Mouse (Mus musculus): ENCODE measurements around the gene Gtsf1. TPM values are rescaled to one million over a fixed set of nuclear protein-coding genes. Genes with fewer than 3 reads are reported as not detected.
"Not testable (repeated sequence)": the region's sequence is repeated elsewhere in the genome, so short reads cannot be mapped to it uniquely, and the experiment has no call there.

The Gtsf1 gene
- polyA plus RNA-seq, 1 experiment from 2014 or later: not detected

GRCm38 (mm10) chr15:103453551-103454218, 23.4 kb upstream of the Gtsf1 start, which contains the start of gene Nckap1l:
TSS of gene Nckap1l (plus strand) at chr15:103453794.
- Histone ChIP-seq H3K9me3 (replicated peaks; ENCODE audit: control insufficient read depth, low read length) (no peaks in the 10 kb centered on the region), H3K4me1 (ENCODE audit: control insufficient read depth, insufficient read depth, low read length) (no peaks in the 10 kb centered on the region), H3K36me3 (ENCODE audit: control insufficient read depth, insufficient read depth, low read length) (no peaks in the 10 kb centered on the region), H3K4me3 (replicated peaks; ENCODE audit: low read length) (peak within 1 kb of the TSS; percentile 8; the same call in 1 of the 2 replicates), H3K4me2 (ENCODE audit: low read depth, low read length) (no peak within 1 kb of the TSS), H3K27ac (ENCODE audit: low read length) (no peak within 1 kb of the TSS), H3K9ac (ENCODE audit: low read length) (no peak within 1 kb of the TSS), H3K27me3 (ENCODE audit: control insufficient read depth, insufficient read depth, low read length) (no peaks in the 10 kb centered on the region)
- ATAC-seq (ENCODE audit: insufficient read depth, low FRiP score): 0 out of 2 replicates have a peak, but pooled peaks have one; percentile 17
- WGBS: 79% methylated on average over 13 of the region's 13 CpGs

- ATAC-seq (ENCODE audit: insufficient read depth, low FRiP score): no peak
- no peaks in the 10 kb centered on the region for H3K36me3 ChIP-seq (ENCODE audit: control insufficient read depth, insufficient read depth, low read length)
These were observed 18.1 kb upstream of the Gtsf1 start, which contains the start of gene Gtsf2 for GRCm38 (mm10) chr15:103448369-103448768. TSS of gene Gtsf2 (minus strand) at chr15:103448469.

GRCm38 (mm10) chr15:103445966-103446365, 15.7 kb upstream of the Gtsf1 start:
- H3K9ac ChIP-seq (ENCODE audit: low read length); H3K4me1 ChIP-seq (ENCODE audit: control insufficient read depth, insufficient read depth, low read length); H3K27ac ChIP-seq (ENCODE audit: low read length); ATAC-seq (ENCODE audit: insufficient read depth, low FRiP score); H3K4me3 ChIP-seq (replicated peaks; ENCODE audit: low read length); H3K4me2 ChIP-seq (ENCODE audit: low read depth, low read length); H3K9me3 ChIP-seq (replicated peaks; ENCODE audit: control insufficient read depth, low read length); H3K36me3 ChIP-seq (ENCODE audit: control insufficient read depth, insufficient read depth, low read length); H3K27me3 ChIP-seq (ENCODE audit: control insufficient read depth, insufficient read depth, low read length): not testable (repeated sequence)
- WGBS: 87% methylated on average over 4 of the region's 4 CpGs

More at GRCm38 (mm10) chr15:103448369-103448768, 18.1 kb upstream of the Gtsf1 start, which contains the start of gene Gtsf2:
- Histone ChIP-seq H3K9ac (ENCODE audit: low read length) (no peak within 1 kb of the TSS), H3K4me1 (ENCODE audit: control insufficient read depth, insufficient read depth, low read length) (no peaks in the 10 kb centered on the region), H3K27me3 (ENCODE audit: control insufficient read depth, insufficient read depth, low read length) (no peaks in the 10 kb centered on the region), H3K9me3 (replicated peaks; ENCODE audit: control insufficient read depth, low read length) (no peaks in the 10 kb centered on the region), H3K4me2 (ENCODE audit: low read depth, low read length) (no peak within 1 kb of the TSS), H3K27ac (ENCODE audit: low read length) (no peak within 1 kb of the TSS), H3K4me3 (replicated peaks; ENCODE audit: low read length) (no peak within 1 kb of the TSS)
- 47% methylated on average over 3 of the region's 3 CpGs for WGBS

GRCm38 (mm10) chr15:103427017-103427416, 3.3 kb downstream of the Gtsf1 start:
- H3K9me3 ChIP-seq (replicated peaks; ENCODE audit: control insufficient read depth, low read length): no peaks in the 10 kb centered on the region
- H3K4me3 ChIP-seq (replicated peaks; ENCODE audit: low read length): no peak overlapping the region
- H3K4me1 ChIP-seq (ENCODE audit: control insufficient read depth, insufficient read depth, low read length): no peaks in the 10 kb centered on the region
- no peak for ATAC-seq (ENCODE audit: insufficient read depth, low FRiP score)
- H3K27ac ChIP-seq (ENCODE audit: low read length): no peak overlapping the region
- no peaks in the 10 kb centered on the region for H3K36me3 ChIP-seq (ENCODE audit: control insufficient read depth, insufficient read depth, low read length)
- H3K9ac ChIP-seq (ENCODE audit: low read length): no peak overlapping the region
- no peak overlapping the region for H3K4me2 ChIP-seq (ENCODE audit: low read depth, low read length)
- no peaks in the 10 kb centered on the region for H3K27me3 ChIP-seq (ENCODE audit: control insufficient read depth, insufficient read depth, low read length)
- 51% methylated on average over 2 of the region's 2 CpGs for WGBS

GRCm38 (mm10) chr15:103405586-103405985, 24.7 kb downstream of the Gtsf1 start:
- not testable (repeated sequence) for H3K27ac ChIP-seq (ENCODE audit: low read length); H3K9ac ChIP-seq (ENCODE audit: low read length); H3K4me2 ChIP-seq (ENCODE audit: low read depth, low read length); H3K9me3 ChIP-seq (replicated peaks; ENCODE audit: control insufficient read depth, low read length); H3K27me3 ChIP-seq (ENCODE audit: control insufficient read depth, insufficient read depth, low read length); H3K36me3 ChIP-seq (ENCODE audit: control insufficient read depth, insufficient read depth, low read length); H3K4me3 ChIP-seq (replicated peaks; ENCODE audit: low read length); H3K4me1 ChIP-seq (ENCODE audit: control insufficient read depth, insufficient read depth, low read length); ATAC-seq (ENCODE audit: insufficient read depth, low FRiP score)
- 89% methylated on average over 2 of the region's 3 CpGs for WGBS

- no peak overlapping the region for H3K4me3 ChIP-seq (replicated peaks; ENCODE audit: low read length)
- no peak overlapping the region for H3K27ac ChIP-seq (ENCODE audit: low read length)
- H3K9ac ChIP-seq (ENCODE audit: low read length): no peak overlapping the region
- no peak for ATAC-seq (ENCODE audit: insufficient read depth, low FRiP score)
- no peaks in the 10 kb centered on the region for H3K36me3 ChIP-seq (ENCODE audit: control insufficient read depth, insufficient read depth, low read length)
- H3K4me1 ChIP-seq (ENCODE audit: control insufficient read depth, insufficient read depth, low read length): no peaks in the 10 kb centered on the region
- H3K27me3 ChIP-seq (ENCODE audit: control insufficient read depth, insufficient read depth, low read length): no peaks in the 10 kb centered on the region
- 91% methylated on average over 5 of the region's 5 CpGs for WGBS
- no peak overlapping the region for H3K4me2 ChIP-seq (ENCODE audit: low read depth, low read length)
- H3K9me3 ChIP-seq (replicated peaks; ENCODE audit: control insufficient read depth, low read length): no peaks in the 10 kb centered on the region
These were observed 28.9 kb downstream of the Gtsf1 start for GRCm38 (mm10) chr15:103401361-103401760.

- no peak overlapping the region for H3K4me2 ChIP-seq (ENCODE audit: low read depth, low read length)
- no peak for ATAC-seq (ENCODE audit: insufficient read depth, low FRiP score)
- H3K9ac ChIP-seq (ENCODE audit: low read length): no peak overlapping the region
- no peaks in the 10 kb centered on the region for H3K9me3 ChIP-seq (replicated peaks; ENCODE audit: control insufficient read depth, low read length)
- no peaks in the 10 kb centered on the region for H3K27me3 ChIP-seq (ENCODE audit: control insufficient read depth, insufficient read depth, low read length)
- H3K4me1 ChIP-seq (ENCODE audit: control insufficient read depth, insufficient read depth, low read length): no peaks in the 10 kb centered on the region
- no peaks in the 10 kb centered on the region for H3K36me3 ChIP-seq (ENCODE audit: control insufficient read depth, insufficient read depth, low read length)
- H3K4me3 ChIP-seq (replicated peaks; ENCODE audit: low read length): no peak overlapping the region
- no peak overlapping the region for H3K27ac ChIP-seq (ENCODE audit: low read length)
These were observed 36.7 kb downstream of the Gtsf1 start for GRCm38 (mm10) chr15:103393577-103393976.

- no peak overlapping the region for H3K4me2 ChIP-seq (ENCODE audit: low read depth, low read length)
- no peak overlapping the region for H3K9ac ChIP-seq (ENCODE audit: low read length)
- no peaks in the 10 kb centered on the region for H3K4me1 ChIP-seq (ENCODE audit: control insufficient read depth, insufficient read depth, low read length)
- 45% methylated on average over 4 of the region's 4 CpGs for WGBS
- H3K9me3 ChIP-seq (replicated peaks; ENCODE audit: control insufficient read depth, low read length): no peaks in the 10 kb centered on the region
- ATAC-seq (ENCODE audit: insufficient read depth, low FRiP score): no peak
- no peaks in the 10 kb centered on the region for H3K27me3 ChIP-seq (ENCODE audit: control insufficient read depth, insufficient read depth, low read length)
- H3K27ac ChIP-seq (ENCODE audit: low read length): no peak overlapping the region
- no peaks in the 10 kb centered on the region for H3K36me3 ChIP-seq (ENCODE audit: control insufficient read depth, insufficient read depth, low read length)
- H3K4me3 ChIP-seq (replicated peaks; ENCODE audit: low read length): no peak overlapping the region
These were observed 41.6 kb downstream of the Gtsf1 start for GRCm38 (mm10) chr15:103388556-103389145.

- no peak overlapping the region for H3K4me2 ChIP-seq (ENCODE audit: low read depth, low read length)
- H3K9me3 ChIP-seq (replicated peaks; ENCODE audit: control insufficient read depth, low read length): no peaks in the 10 kb centered on the region
- H3K36me3 ChIP-seq (ENCODE audit: control insufficient read depth, insufficient read depth, low read length): no peaks in the 10 kb centered on the region
- peak overlapping the region; percentile 49; the same call in 1 of the 2 replicates for H3K27ac ChIP-seq (ENCODE audit: low read length)
- no peak overlapping the region for H3K4me3 ChIP-seq (replicated peaks; ENCODE audit: low read length)
- ATAC-seq (ENCODE audit: insufficient read depth, low FRiP score): no peak
- H3K9ac ChIP-seq (ENCODE audit: low read length): no peak overlapping the region
- no peaks in the 10 kb centered on the region for H3K27me3 ChIP-seq (ENCODE audit: control insufficient read depth, insufficient read depth, low read length)
- peaks cover 7% of the 10 kb centered on the region for H3K4me1 ChIP-seq (ENCODE audit: control insufficient read depth, insufficient read depth, low read length)
- WGBS: 62% methylated on average over 7 of the region's 7 CpGs
These were observed 46.3 kb downstream of the Gtsf1 start for GRCm38 (mm10) chr15:103383771-103384488.

All from stomach, embryonic 16.5 days (tissue).